ENCODE assay signal across 7 mouse cellular contexts in the genomic region with DNA sequence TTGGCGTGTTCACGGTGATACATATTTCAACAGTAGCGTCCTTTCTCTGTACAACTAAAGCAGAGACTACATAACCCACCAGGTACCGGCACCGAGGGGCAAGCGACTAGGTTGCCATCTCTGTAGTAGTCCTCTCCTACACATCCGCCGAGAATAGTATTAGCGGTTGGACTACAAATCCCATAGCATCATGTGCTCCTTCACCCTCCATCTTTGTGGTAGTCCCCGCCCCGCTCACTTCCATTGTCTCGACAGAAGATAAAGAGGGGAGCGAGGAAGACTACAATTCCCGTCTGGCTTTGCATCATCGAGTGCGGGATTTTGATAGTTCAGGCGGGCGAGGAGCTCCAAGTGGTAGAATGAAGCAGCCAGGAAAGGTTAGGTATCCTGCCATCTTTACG. TPM values are rescaled to one million over a fixed set of nuclear protein-coding genes. Genes with fewer than 3 reads are reported as not detected.
A peak's percentile ranks its signal among the peaks of the same experiment; 100 is the strongest.
DNase-seq lines count a peak whose midpoint lies in the region; ATAC-seq lines count a peak whose summit lies in the region.

No protein-coding gene starts in this region.

- H3K9ac ChIP-seq in embryonic facial prominence, embryonic 11.5 days (replicated peaks; ENCODE audit: low read length) = peak overlapping the region; percentile 71
- peak overlapping the region; percentile 97 for H3K9ac ChIP-seq in midbrain, embryonic 13.5 days (replicated peaks)

- H3K36me3 ChIP-seq in embryonic facial prominence, embryonic 11.5 days (replicated peaks; ENCODE audit: control insufficient read depth, insufficient read depth, low read depth, low read length) = peaks cover 7% of the 10 kb centered on the region
- peaks cover 31% of the 10 kb centered on the region for H3K36me3 ChIP-seq in limb, embryonic 10.5 days
- H3K36me3 ChIP-seq in midbrain, embryonic 13.5 days = peaks cover 25% of the 10 kb centered on the region

- DNase-seq in adrenal gland, postnatal 25 days = peak; percentile 82
- peak; percentile 98 for DNase-seq in embryonic facial prominence, embryonic 11.5 days (ENCODE audit: low spot score)
- DNase-seq in kidney, adult 11 months = peak; percentile 97
- peak; percentile 83 for DNase-seq in limb, embryonic 10.5 days (ENCODE audit: low spot score)
- peak; percentile 70 for DNase-seq in spleen, adult 12 weeks (ENCODE audit: low spot score)

- ATAC-seq in embryonic facial prominence, embryonic 11.5 days (replicated peaks; ENCODE audit: insufficient number of reproducible peaks, low FRiP score, low TSS enrichment, low read depth) = peak; percentile 81
- ATAC-seq in granulocyte monocyte progenitor cell, adult 5-6 weeks (replicated peaks; ENCODE audit: poor library complexity, severe bottlenecking) = peak; percentile 75
- peak; percentile 91 for ATAC-seq in midbrain, embryonic 13.5 days

- H3K27ac ChIP-seq in embryonic facial prominence, embryonic 11.5 days (replicated peaks; ENCODE audit: low read depth, low read length) = peak overlapping the region; percentile 95
- peak overlapping the region; percentile 97 for H3K27ac ChIP-seq in limb, embryonic 10.5 days
- H3K27ac ChIP-seq in midbrain, embryonic 13.5 days = peak overlapping the region; percentile 91

- peak overlapping the region; percentile 88 for H3K4me3 ChIP-seq in embryonic facial prominence, embryonic 11.5 days (ENCODE audit: low read depth, low read length)
- peak overlapping the region; percentile 95 for H3K4me3 ChIP-seq in limb, embryonic 10.5 days
- peak overlapping the region; percentile 98 for H3K4me3 ChIP-seq in midbrain, embryonic 13.5 days (replicated peaks)

- H3K4me1 ChIP-seq in embryonic facial prominence, embryonic 11.5 days (ENCODE audit: control insufficient read depth, insufficient read depth, low read length) = no peaks in the 10 kb centered on the region
- H3K4me1 ChIP-seq in limb, embryonic 10.5 days = peaks cover 30% of the 10 kb centered on the region
- H3K4me1 ChIP-seq in midbrain, embryonic 13.5 days (replicated peaks) = peaks cover 27% of the 10 kb centered on the region

- H3K4me2 ChIP-seq in embryonic facial prominence, embryonic 11.5 days (ENCODE audit: low read depth, low read length) = peak overlapping the region; percentile 55
- peak overlapping the region; percentile 91 for H3K4me2 ChIP-seq in midbrain, embryonic 13.5 days (replicated peaks)

- no peaks in the 10 kb centered on the region for H3K9me3 ChIP-seq in embryonic facial prominence, embryonic 11.5 days (replicated peaks; ENCODE audit: control insufficient read depth, low read length)
- H3K9me3 ChIP-seq in limb, embryonic 10.5 days (replicated peaks) = no peaks in the 10 kb centered on the region
- H3K9me3 ChIP-seq in midbrain, embryonic 13.5 days = no peaks in the 10 kb centered on the region

- H3K27me3 ChIP-seq in embryonic facial prominence, embryonic 11.5 days (ENCODE audit: control insufficient read depth, insufficient read depth, low read length) = no peaks in the 10 kb centered on the region
- H3K27me3 ChIP-seq in limb, embryonic 10.5 days (ENCODE audit: low read depth, poor library complexity, severe bottlenecking) = no peaks in the 10 kb centered on the region
- H3K27me3 ChIP-seq in midbrain, embryonic 13.5 days = no peaks in the 10 kb centered on the region

- 0% methylated on average over 19 of the region's 19 CpGs for WGBS in embryonic facial prominence, embryonic 11.5 days
- under 1% methylated on average over 19 of the region's 19 CpGs for WGBS in limb, embryonic 10.5 days
- under 1% methylated on average over 19 of the region's 19 CpGs for WGBS in midbrain, embryonic 13.5 days

RNA-seq across cellular contexts. Expression of a gene that starts 0.9 kb away (rescaled TPM):
- total RNA-seq in adrenal gland, postnatal 25 days (2021) = 18.3 and 18.5 TPM in 2 replicates
- 9.4 and 9.5 TPM in 2 replicates for polyA plus RNA-seq in embryonic facial prominence, embryonic 11.5 days (2014; fragmentation: Nextera tagmentation; extraction: Ambion mirVana)
- total RNA-seq in granulocyte monocyte progenitor cell, adult 5-6 weeks (2014; fragmentation: Nextera tagmentation) = 11.1 and 11.7 TPM in 2 replicates
- 13.8 and 17.7 TPM in 2 replicates for total RNA-seq in granulocyte monocyte progenitor cell, adult 5-6 weeks (2017)
- 9.4 and 10.8 TPM in 2 replicates for polyA plus RNA-seq in limb, embryonic 10.5 days (2016; fragmentation: Nextera tagmentation; extraction: Ambion mirVana)
- 10.6 and 11.6 TPM in 2 replicates for polyA plus RNA-seq in midbrain, embryonic 13.5 days (2015; fragmentation: Nextera tagmentation; extraction: Ambion mirVana)

RNA-seq across cellular contexts. Expression of a gene that starts 13.3 kb away (rescaled TPM):
- not detected in 2 replicates for total RNA-seq in adrenal gland, postnatal 25 days (2021)
- polyA plus RNA-seq in embryonic facial prominence, embryonic 11.5 days (2014; fragmentation: Nextera tagmentation; extraction: Ambion mirVana) = 0.15 and 0.59 TPM in 2 replicates
- not detected in 2 replicates for total RNA-seq in granulocyte monocyte progenitor cell, adult 5-6 weeks (2014; fragmentation: Nextera tagmentation)
- total RNA-seq in granulocyte monocyte progenitor cell, adult 5-6 weeks (2017) = 0.31 TPM in 1 of 2 replicates, not detected in the other
- polyA plus RNA-seq in limb, embryonic 10.5 days (2016; fragmentation: Nextera tagmentation; extraction: Ambion mirVana) = 0.28 and 0.73 TPM in 2 replicates
- 0.14 and 0.17 TPM in 2 replicates for polyA plus RNA-seq in midbrain, embryonic 13.5 days (2015; fragmentation: Nextera tagmentation; extraction: Ambion mirVana)

RNA-seq across cellular contexts. Expression of a gene that starts 24.4 kb away (rescaled TPM):
- 31.5 and 37.2 TPM in 2 replicates for total RNA-seq in adrenal gland, postnatal 25 days (2021)
- 8.6 and 8.7 TPM in 2 replicates for polyA plus RNA-seq in embryonic facial prominence, embryonic 11.5 days (2014; fragmentation: Nextera tagmentation; extraction: Ambion mirVana)
- total RNA-seq in granulocyte monocyte progenitor cell, adult 5-6 weeks (2014; fragmentation: Nextera tagmentation) = 36.8 and 41.2 TPM in 2 replicates
- 22.7 and 22.8 TPM in 2 replicates for total RNA-seq in granulocyte monocyte progenitor cell, adult 5-6 weeks (2017)
- polyA plus RNA-seq in limb, embryonic 10.5 days (2016; fragmentation: Nextera tagmentation; extraction: Ambion mirVana) = 15.2 and 16.0 TPM in 2 replicates
- polyA plus RNA-seq in midbrain, embryonic 13.5 days (2015; fragmentation: Nextera tagmentation; extraction: Ambion mirVana) = 5.9 and 6.1 TPM in 2 replicates

RNA-seq across cellular contexts. Expression of a gene that starts 31.2 kb away (rescaled TPM):
- total RNA-seq in adrenal gland, postnatal 25 days (2021) = 36.9 and 49.8 TPM in 2 replicates
- 21.7 and 22.0 TPM in 2 replicates for polyA plus RNA-seq in embryonic facial prominence, embryonic 11.5 days (2014; fragmentation: Nextera tagmentation; extraction: Ambion mirVana)
- total RNA-seq in granulocyte monocyte progenitor cell, adult 5-6 weeks (2014; fragmentation: Nextera tagmentation) = 59.6 and 105 TPM in 2 replicates
- 11.9 and 12.4 TPM in 2 replicates for total RNA-seq in granulocyte monocyte progenitor cell, adult 5-6 weeks (2017)
- 21.9 and 24.2 TPM in 2 replicates for polyA plus RNA-seq in limb, embryonic 10.5 days (2016; fragmentation: Nextera tagmentation; extraction: Ambion mirVana)
- 19.7 and 22.7 TPM in 2 replicates for polyA plus RNA-seq in midbrain, embryonic 13.5 days (2015; fragmentation: Nextera tagmentation; extraction: Ambion mirVana)

RNA-seq across cellular contexts. Expression of a gene that starts 32.7 kb away (rescaled TPM):
- total RNA-seq in adrenal gland, postnatal 25 days (2021) = 2.5 and 2.6 TPM in 2 replicates
- 17.5 and 19.0 TPM in 2 replicates for polyA plus RNA-seq in embryonic facial prominence, embryonic 11.5 days (2014; fragmentation: Nextera tagmentation; extraction: Ambion mirVana)
- total RNA-seq in granulocyte monocyte progenitor cell, adult 5-6 weeks (2014; fragmentation: Nextera tagmentation) = 0.73 and 1.2 TPM in 2 replicates
- 0.90 and 3.2 TPM in 2 replicates for total RNA-seq in granulocyte monocyte progenitor cell, adult 5-6 weeks (2017)
- polyA plus RNA-seq in limb, embryonic 10.5 days (2016; fragmentation: Nextera tagmentation; extraction: Ambion mirVana) = 11.1 and 14.2 TPM in 2 replicates
- 1.6 and 3.0 TPM in 2 replicates for polyA plus RNA-seq in midbrain, embryonic 13.5 days (2015; fragmentation: Nextera tagmentation; extraction: Ambion mirVana)

Comparison
In these comparisons a context has a peak if more than half of its experiments do, and no peak if none do; other contexts are left out.
1. Peak in every context shown above with its lines: DNase-seq, ATAC-seq, H3K4me3 ChIP-seq and H3K27ac ChIP-seq.